Mouse (Mus musculus) testis, adult 2 months (tissue): Measurements from ENCODE around the gene Nprl3. TPM values are rescaled to one million over a fixed set of nuclear protein-coding genes. Genes with fewer than 3 reads are reported as not detected.
A peak's percentile ranks its signal among the peaks of the same experiment; 100 is the strongest.

Experiments
- H3K27ac ChIP-seq: fragments of 200-500 bp; 2 replicates; pipeline ENCODE4 v1.5.1; 2012; ENCODE audit warnings: low read depth, low read length; ENCODE audit not compliant: control insufficient read depth, insufficient read depth
- H3K27me3 ChIP-seq: fragments of 200-500 bp; 2 replicates; pipeline ENCODE4 v1.6.1; 2012; ENCODE audit warnings: mild to moderate bottlenecking, low read length, moderate library complexity; ENCODE audit not compliant: control insufficient read depth, insufficient read depth
- H3K36me3 ChIP-seq: fragments of 200-500 bp; 2 replicates; pipeline ENCODE4 v1.6.1; 2012; ENCODE audit warnings: mild to moderate bottlenecking, low read length; ENCODE audit not compliant: control insufficient read depth, insufficient read depth
- H3K4me1 ChIP-seq: fragments of 200-500 bp; 2 replicates; pipeline ENCODE4 v1.6.1; 2012; ENCODE audit warnings: low read length; ENCODE audit not compliant: control insufficient read depth, insufficient read depth
- H3K4me3 ChIP-seq: fragments of 200-500 bp; 2 replicates; pipeline ENCODE4 v1.5.1; 2012; ENCODE audit warnings: low read depth, mild to moderate bottlenecking, low read length, moderate library complexity, mixed read lengths; ENCODE audit not compliant: control insufficient read depth
- CTCF ChIP-seq: fragments of 200-500 bp; IDR thresholded peaks from 2 replicates; pipeline ENCODE4 v1.5.1; 2012; ENCODE audit warnings: low read depth, mild to moderate bottlenecking, inconsistent platforms, low read length, moderate library complexity; ENCODE audit not compliant: control insufficient read depth, insufficient read depth, insufficient replicate concordance
- POLR2A ChIP-seq: fragments of 200-500 bp; IDR thresholded peaks from 2 replicates; pipeline ENCODE4 v1.6.1; 2012; ENCODE audit warnings: low read depth, mild to moderate bottlenecking, inconsistent platforms, low read length, moderate library complexity; ENCODE audit not compliant: control insufficient read depth
- polyA plus RNA-seq: library from polyadenylated mRNA; depleted of rRNA; stranded (reverse); fragments of >200 nt; gene quantifications from 2 replicates; pipeline ENCODE4 v1.2.3, GENCODE M21; 2012

The Nprl3 gene
- polyA plus RNA-seq, 1 experiment, result 61.4 TPM

GRCm38 (mm10) chr11:32221225-32221950 is 46.1 kb downstream of the Nprl3 start:
- H3K27me3 ChIP-seq, result 0 out of 2 replicates have a peak, but pooled peaks cover 2% of the 10 kb centered on the region
- H3K4me3 ChIP-seq, result peak overlapping the region; percentile 13
- TF ChIP-seq POLR2A (no peak), CTCF (no peak)
- H3K36me3 ChIP-seq, result no peaks in the 10 kb centered on the region
- no peak overlapping the region for H3K27ac ChIP-seq
- peaks cover 21% of the 10 kb centered on the region for H3K4me1 ChIP-seq

GRCm38 (mm10) chr11:32220607-32221224 is 46.8 kb downstream of the Nprl3 start:
- Histone ChIP-seq H3K27me3 (0 out of 2 replicates have a peak, but pooled peaks cover 2% of the 10 kb centered on the region), H3K4me3 (peak overlapping the region; percentile 13; the same call in 1 of the 2 replicates), H3K4me1 (peaks cover 16% of the 10 kb centered on the region), H3K36me3 (no peaks in the 10 kb centered on the region), H3K27ac (no peak overlapping the region)
- TF ChIP-seq POLR2A, result no peak
- TF ChIP-seq CTCF, result no peak

GRCm38 (mm10) chr11:32219287-32219686 is 48.2 kb downstream of the Nprl3 start:
- peaks cover 10% of the 10 kb centered on the region for H3K4me1 ChIP-seq
- 0 out of 2 replicates have a peak, but pooled peaks cover 2% of the 10 kb centered on the region for H3K27me3 ChIP-seq
- no peak overlapping the region for H3K4me3 ChIP-seq
- TF ChIP-seq CTCF (no peak), POLR2A (no peak)
- no peaks in the 10 kb centered on the region for H3K36me3 ChIP-seq
- no peak overlapping the region for H3K27ac ChIP-seq

GRCm38 (mm10) chr11:32218501-32219050 is 48.9 kb downstream of the Nprl3 start:
- Histone ChIP-seq H3K27me3 (0 out of 2 replicates have a peak, but pooled peaks cover 2% of the 10 kb centered on the region), H3K36me3 (no peaks in the 10 kb centered on the region), H3K27ac (no peak overlapping the region), H3K4me1 (peaks cover 10% of the 10 kb centered on the region), H3K4me3 (no peak overlapping the region)
- no peak for TF ChIP-seq POLR2A

- Histone ChIP-seq H3K4me3 (no peak overlapping the region), H3K27ac (no peak overlapping the region), H3K27me3 (0 out of 2 replicates have a peak, but pooled peaks cover 2% of the 10 kb centered on the region), H3K36me3 (no peaks in the 10 kb centered on the region), H3K4me1 (peaks cover 6% of the 10 kb centered on the region)
- TF ChIP-seq POLR2A (no peak), CTCF (peak; percentile 43; the same call in 1 of the 2 replicates)
Observed at GRCm38 (mm10) chr11:32216851-32217250, 50.7 kb downstream of the Nprl3 start.

GRCm38 (mm10) chr11:32215372-32216162 is 51.9 kb downstream of the Nprl3 start:
- no peak overlapping the region for H3K27ac ChIP-seq
- H3K4me1 ChIP-seq, result no peaks in the 10 kb centered on the region; the same call in 1 of the 2 replicates
- H3K36me3 ChIP-seq, result no peaks in the 10 kb centered on the region
- no peak for TF ChIP-seq POLR2A
- H3K27me3 ChIP-seq, result no peaks in the 10 kb centered on the region
- no peak overlapping the region for H3K4me3 ChIP-seq

- TF ChIP-seq POLR2A (no peak), CTCF (no peak)
- H3K36me3 ChIP-seq, result peaks cover 3% of the 10 kb centered on the region; the same call in 1 of the 2 replicates
- H3K27ac ChIP-seq, result no peak overlapping the region
- no peak overlapping the region for H3K4me3 ChIP-seq
- H3K27me3 ChIP-seq, result no peaks in the 10 kb centered on the region
- H3K4me1 ChIP-seq, result peaks cover 2% of the 10 kb centered on the region
Observed at GRCm38 (mm10) chr11:32210623-32211022, 56.9 kb downstream of the Nprl3 start.
